Mouse (Mus musculus): ENCODE results near the gene Fbxl19.

- TF ChIP-seq CTCF (IDR thresholded peaks at IDR 0.05; ENCODE audit: extremely low read depth, insufficient read depth, insufficient read length, insufficient replicate concordance) = no peak
- TF ChIP-seq POLR2A (IDR thresholded peaks at IDR 0.05; ENCODE audit: low read depth, low read length) = no peak
Observed at GRCm38 (mm10) chr7:127798591-127798990, 54.2 kb downstream of the Fbxl19 start.

Data from spleen, adult 2 months (tissue).